Mouse (Mus musculus): Measurements from ENCODE around the gene Tacc3. TPM values are rescaled to one million over a fixed set of nuclear protein-coding genes. Genes with fewer than 3 reads are reported as not detected.

The Tacc3 gene
- polyA plus RNA-seq, 1 experiment from 2014 or later = 205 TPM

Other genes with a start within 250 kb of the Tacc3 start
- gene Nkx1-1, start 224.2 kb upstream of the Tacc3 start, polyA plus RNA-seq (2016; fragmentation: Nextera tagmentation; extraction: Ambion mirVana) = 0.25 and 0.29 TPM in 2 replicates
- gene Fam53a, start 28.5 kb upstream of the Tacc3 start, polyA plus RNA-seq (2016; fragmentation: Nextera tagmentation; extraction: Ambion mirVana) = 47.7 and 49.2 TPM in 2 replicates
- 0.93 and 1.0 TPM in 2 replicates for gene Gm9903, start 28.2 kb upstream of the Tacc3 start, polyA plus RNA-seq (2016; fragmentation: Nextera tagmentation; extraction: Ambion mirVana)
- gene Slbp, start 5.6 kb upstream of the Tacc3 start, polyA plus RNA-seq (2016; fragmentation: Nextera tagmentation; extraction: Ambion mirVana) = 231 TPM in 2 replicates
- 31.8 and 37.5 TPM in 2 replicates for gene Tmem129, start 288 bp downstream of the Tacc3 start, polyA plus RNA-seq (2016; fragmentation: Nextera tagmentation; extraction: Ambion mirVana)
- gene Fgfr3, start 63.5 kb downstream of the Tacc3 start, polyA plus RNA-seq (2016; fragmentation: Nextera tagmentation; extraction: Ambion mirVana) = 66.2 and 88.3 TPM in 2 replicates
- gene Letm1, start 124.7 kb downstream of the Tacc3 start, polyA plus RNA-seq (2016; fragmentation: Nextera tagmentation; extraction: Ambion mirVana) = 49.0 and 54.2 TPM in 2 replicates
- gene Nsd2, start 162.6 kb downstream of the Tacc3 start, polyA plus RNA-seq (2016; fragmentation: Nextera tagmentation; extraction: Ambion mirVana) = 115 and 128 TPM in 2 replicates